Mouse (Mus musculus): ENCODE measurements around the gene Itga5. TPM values are rescaled to one million over a fixed set of nuclear protein-coding genes. Genes with fewer than 3 reads are reported as not detected.
"Not testable (repeated sequence)": the region's sequence is repeated elsewhere in the genome, so short reads cannot be mapped to it uniquely, and the experiment has no call there.

Itga5 gene
- polyA plus RNA-seq (2015; fragmentation: Nextera tagmentation; extraction: Ambion mirVana): 64.0 and 72.7 TPM in 2 replicates

DNA sequence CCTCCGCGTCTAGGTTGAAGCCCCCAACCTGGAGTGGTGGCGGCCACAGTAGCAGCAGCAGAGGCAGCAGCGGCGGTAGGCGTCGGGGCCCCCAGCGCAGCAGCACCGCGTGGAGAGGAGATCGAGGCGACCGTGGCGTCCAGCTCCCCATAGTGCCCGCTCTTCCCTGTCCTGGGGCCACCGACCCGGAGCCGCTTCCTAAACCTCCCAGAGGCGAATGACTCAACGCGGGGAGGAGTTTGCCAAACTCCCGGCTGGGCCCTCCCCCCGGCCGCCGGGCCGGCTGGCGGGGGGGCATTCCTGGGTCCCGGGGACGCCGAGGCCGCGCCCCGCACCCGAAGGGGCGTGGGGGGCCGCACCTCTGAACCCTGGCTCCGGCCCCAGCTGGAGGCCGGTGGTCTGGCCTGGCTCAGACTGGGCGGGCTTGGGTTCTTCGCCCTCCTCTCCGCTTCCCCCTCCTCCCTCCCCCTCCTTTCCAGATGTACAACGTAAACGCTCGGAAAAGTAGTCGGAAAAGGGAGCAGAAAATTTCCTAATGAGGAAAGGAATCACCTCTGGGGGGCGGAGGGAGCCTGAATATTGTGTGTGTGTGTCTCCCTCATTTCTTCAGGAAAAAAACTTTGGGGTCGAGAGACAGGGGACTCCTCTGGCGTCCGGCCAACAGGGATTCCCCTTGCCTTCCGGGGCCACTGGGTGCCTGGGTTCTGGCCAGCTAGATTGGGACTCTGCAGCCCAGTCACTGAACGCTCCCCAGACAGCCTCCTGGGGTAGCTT lies at the start of gene Itga5:
Gene Itga5, minus strand, starts transcription at position 388 of the 774 bp plus-strand sequence.
- H3K9me3 ChIP-seq (replicated peaks; ENCODE audit: control insufficient read depth, low read length): no peaks in the 10 kb centered on the region
- no peaks in the 10 kb centered on the region for H3K27me3 ChIP-seq (ENCODE audit: control insufficient read depth, insufficient read depth, low read length)
- under 1% methylated on average over 48 of the region's 51 CpGs for WGBS
- ATAC-seq (replicated peaks; ENCODE audit: extremely low read depth, insufficient read depth, low FRiP score): peak; percentile 76
- peak within 1 kb of the TSS; percentile 97 for H3K27ac ChIP-seq (ENCODE audit: low read length)
- H3K36me3 ChIP-seq (ENCODE audit: control insufficient read depth, insufficient read depth): no peaks in the 10 kb centered on the region
- H3K4me1 ChIP-seq (ENCODE audit: control insufficient read depth, insufficient read depth, low read length): peaks cover 45% of the 10 kb centered on the region
- peak within 1 kb of the TSS; percentile 86 for H3K4me2 ChIP-seq (ENCODE audit: low read depth, low read length)
- H3K4me3 ChIP-seq (ENCODE audit: low read length): peak within 1 kb of the TSS; percentile 96
- peak within 1 kb of the TSS; percentile 100 for H3K9ac ChIP-seq (ENCODE audit: low read length)

DNA sequence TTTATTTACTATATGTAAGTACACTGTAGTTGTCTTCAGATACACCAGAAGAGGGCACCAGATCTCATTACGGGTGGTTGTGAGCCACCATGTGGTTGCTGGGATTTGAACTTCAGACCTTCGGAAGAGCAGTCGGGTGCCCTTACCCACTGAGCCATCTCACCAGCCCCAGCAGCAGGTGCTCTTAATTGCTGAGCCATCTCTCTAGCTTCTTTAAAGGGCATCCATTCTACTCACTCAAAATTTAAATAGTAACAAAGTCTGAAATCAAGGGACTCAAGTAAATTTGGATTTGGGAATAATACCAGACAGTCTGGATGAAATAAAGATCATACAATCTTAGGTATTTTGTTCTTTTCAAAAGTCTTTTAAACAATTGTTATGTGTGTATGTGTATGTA lies 39.0 kb upstream of the Itga5 start:
- WGBS: 96% methylated on average over 2 of the region's 3 CpGs

GRCm38 (mm10) chr15:103401361-103401760 lies 34.8 kb upstream of the Itga5 start:
- Histone ChIP-seq H3K4me2 (ENCODE audit: low read depth, low read length) (no peak overlapping the region), H3K27me3 (ENCODE audit: control insufficient read depth, insufficient read depth, low read length) (no peaks in the 10 kb centered on the region), H3K4me1 (ENCODE audit: control insufficient read depth, insufficient read depth, low read length) (no peaks in the 10 kb centered on the region), H3K4me3 (ENCODE audit: low read length) (no peak overlapping the region), H3K9me3 (replicated peaks; ENCODE audit: control insufficient read depth, low read length) (no peaks in the 10 kb centered on the region), H3K27ac (ENCODE audit: low read length) (no peak overlapping the region), H3K9ac (ENCODE audit: low read length) (no peak overlapping the region), H3K36me3 (ENCODE audit: control insufficient read depth, insufficient read depth) (no peaks in the 10 kb centered on the region)
- 82% methylated on average over 5 of the region's 5 CpGs for WGBS
- no peak for ATAC-seq (replicated peaks; ENCODE audit: extremely low read depth, insufficient read depth, low FRiP score)

More for the DNA sequence above, 39.0 kb upstream of the Itga5 start:
- not testable (repeated sequence) for H3K9me3 ChIP-seq (replicated peaks; ENCODE audit: control insufficient read depth, low read length); H3K4me3 ChIP-seq (ENCODE audit: low read length); H3K4me2 ChIP-seq (ENCODE audit: low read depth, low read length); H3K36me3 ChIP-seq (ENCODE audit: control insufficient read depth, insufficient read depth); H3K27ac ChIP-seq (ENCODE audit: low read length); ATAC-seq (replicated peaks; ENCODE audit: extremely low read depth, insufficient read depth, low FRiP score); H3K9ac ChIP-seq (ENCODE audit: low read length); H3K4me1 ChIP-seq (ENCODE audit: control insufficient read depth, insufficient read depth, low read length); H3K27me3 ChIP-seq (ENCODE audit: control insufficient read depth, insufficient read depth, low read length)

DNA sequence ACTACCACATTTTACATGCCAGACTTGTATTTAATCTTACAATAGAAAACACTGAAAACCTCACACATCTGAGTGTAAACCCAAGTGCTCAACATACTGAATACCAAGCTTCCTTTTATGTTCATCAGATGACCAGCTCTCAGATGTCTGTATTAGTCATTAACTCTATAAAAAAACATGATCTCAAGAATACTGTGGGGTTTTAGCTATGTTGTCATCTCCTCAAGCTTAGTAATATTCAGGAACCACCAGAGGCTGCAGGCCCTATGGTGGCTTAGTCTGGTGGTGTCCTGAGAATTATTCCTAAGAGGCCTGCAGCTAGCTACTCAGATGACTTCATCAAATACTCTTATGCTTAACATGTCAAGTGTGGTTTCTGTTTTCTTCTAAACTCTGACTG lies 27.0 kb upstream of the Itga5 start:
- no peak overlapping the region for H3K27ac ChIP-seq (ENCODE audit: low read length)
- no peak overlapping the region for H3K4me3 ChIP-seq (ENCODE audit: low read length)
- no peaks in the 10 kb centered on the region for H3K36me3 ChIP-seq (ENCODE audit: control insufficient read depth, insufficient read depth)
- H3K4me1 ChIP-seq (ENCODE audit: control insufficient read depth, insufficient read depth, low read length): no peaks in the 10 kb centered on the region
- no peak overlapping the region for H3K4me2 ChIP-seq (ENCODE audit: low read depth, low read length)
- H3K9me3 ChIP-seq (replicated peaks; ENCODE audit: control insufficient read depth, low read length): no peaks in the 10 kb centered on the region
- no peaks in the 10 kb centered on the region for H3K27me3 ChIP-seq (ENCODE audit: control insufficient read depth, insufficient read depth, low read length)
- no peak for ATAC-seq (replicated peaks; ENCODE audit: extremely low read depth, insufficient read depth, low FRiP score)
- no peak overlapping the region for H3K9ac ChIP-seq (ENCODE audit: low read length)

DNA sequence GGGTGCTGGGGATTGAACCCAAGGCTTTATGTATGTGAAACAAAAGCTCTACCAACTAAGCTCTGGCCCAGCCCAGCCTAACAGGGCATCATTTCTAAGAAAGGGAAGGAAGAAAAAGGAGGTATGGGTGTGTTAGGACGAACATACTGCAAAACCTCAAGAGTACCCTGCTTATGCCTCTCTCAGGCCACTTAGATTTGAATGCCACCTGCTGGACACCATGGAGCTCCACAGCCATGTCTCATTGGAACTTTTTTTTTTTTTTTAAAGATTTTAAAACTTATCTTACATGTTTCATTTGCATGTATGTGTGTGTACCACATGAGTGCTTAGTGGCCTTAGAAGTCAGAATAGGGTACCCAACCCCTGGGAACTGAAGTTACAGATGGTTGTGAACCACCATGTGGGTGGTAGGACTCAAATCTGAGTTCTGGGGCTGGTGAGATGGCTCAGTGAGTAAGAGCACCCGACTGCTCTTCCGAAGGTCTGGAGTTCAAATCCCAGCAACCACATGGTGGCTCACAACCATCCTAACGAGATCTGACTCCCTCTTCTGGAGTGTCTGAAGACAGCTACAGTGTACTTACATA lies 22.1 kb upstream of the Itga5 start:
- Histone ChIP-seq H3K27ac (ENCODE audit: low read length) (no peak overlapping the region), H3K4me3 (ENCODE audit: low read length) (no peak overlapping the region), H3K9ac (ENCODE audit: low read length) (no peak overlapping the region), H3K36me3 (ENCODE audit: control insufficient read depth, insufficient read depth) (no peaks in the 10 kb centered on the region), H3K4me2 (ENCODE audit: low read depth, low read length) (no peak overlapping the region), H3K4me1 (ENCODE audit: control insufficient read depth, insufficient read depth, low read length) (peaks cover 13% of the 10 kb centered on the region), H3K9me3 (replicated peaks; ENCODE audit: control insufficient read depth, low read length) (no peaks in the 10 kb centered on the region), H3K27me3 (ENCODE audit: control insufficient read depth, insufficient read depth, low read length) (no peaks in the 10 kb centered on the region)
- 62% methylated on average over 3 of the region's 4 CpGs for WGBS
- ATAC-seq (replicated peaks; ENCODE audit: extremely low read depth, insufficient read depth, low FRiP score): peak; percentile 52; the same call in 1 of the 2 replicates

DNA sequence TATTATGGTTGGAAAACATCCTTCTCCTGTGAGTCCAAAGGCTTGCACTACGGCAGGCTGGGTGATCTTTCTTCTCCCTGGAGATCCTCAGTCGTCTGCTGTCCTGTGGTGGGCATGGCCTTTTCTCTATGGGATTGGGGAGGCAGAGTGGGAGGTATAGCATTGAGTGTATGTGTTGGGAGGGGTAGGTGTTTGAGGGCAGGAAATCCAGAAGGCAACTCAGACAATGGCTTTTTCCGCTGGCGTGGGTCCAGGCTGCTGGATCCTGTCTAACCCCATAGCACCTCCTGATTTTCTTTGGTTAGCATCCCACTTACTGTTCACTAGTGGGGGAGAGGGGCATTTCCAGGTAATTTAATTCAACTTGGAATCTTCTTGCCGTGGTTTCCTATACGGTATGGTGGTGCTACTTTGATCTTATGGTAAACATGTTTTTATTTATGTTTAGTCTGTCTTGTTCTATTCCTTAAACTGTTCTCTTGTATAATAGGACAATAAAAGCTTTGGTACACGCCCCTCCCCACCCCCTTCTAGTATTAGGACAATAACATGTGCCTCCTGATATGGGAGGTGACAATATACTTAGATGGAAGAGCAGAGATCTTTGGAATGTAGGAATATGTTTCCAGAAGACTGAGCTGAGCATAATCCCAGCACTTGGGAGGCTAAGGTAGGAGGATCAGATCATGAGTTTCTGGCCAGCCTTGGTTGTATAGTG lies 17.4 kb upstream of the Itga5 start:
- no peaks in the 10 kb centered on the region for H3K36me3 ChIP-seq (ENCODE audit: control insufficient read depth, insufficient read depth)
- peak; percentile 63 for ATAC-seq (replicated peaks; ENCODE audit: extremely low read depth, insufficient read depth, low FRiP score)
- H3K9me3 ChIP-seq (replicated peaks; ENCODE audit: control insufficient read depth, low read length): no peaks in the 10 kb centered on the region
- H3K9ac ChIP-seq (ENCODE audit: low read length): 0 out of 2 replicates have a peak overlapping the region, but pooled peaks have one; percentile 14
- 51% methylated on average over 7 of the region's 7 CpGs for WGBS
- H3K4me3 ChIP-seq (ENCODE audit: low read length): peak overlapping the region; percentile 14
- H3K4me1 ChIP-seq (ENCODE audit: control insufficient read depth, insufficient read depth, low read length): peaks cover 31% of the 10 kb centered on the region
- H3K27ac ChIP-seq (ENCODE audit: low read length): peak overlapping the region; percentile 81
- H3K27me3 ChIP-seq (ENCODE audit: control insufficient read depth, insufficient read depth, low read length): no peaks in the 10 kb centered on the region
- H3K4me2 ChIP-seq (ENCODE audit: low read depth, low read length): peak overlapping the region; percentile 43

DNA sequence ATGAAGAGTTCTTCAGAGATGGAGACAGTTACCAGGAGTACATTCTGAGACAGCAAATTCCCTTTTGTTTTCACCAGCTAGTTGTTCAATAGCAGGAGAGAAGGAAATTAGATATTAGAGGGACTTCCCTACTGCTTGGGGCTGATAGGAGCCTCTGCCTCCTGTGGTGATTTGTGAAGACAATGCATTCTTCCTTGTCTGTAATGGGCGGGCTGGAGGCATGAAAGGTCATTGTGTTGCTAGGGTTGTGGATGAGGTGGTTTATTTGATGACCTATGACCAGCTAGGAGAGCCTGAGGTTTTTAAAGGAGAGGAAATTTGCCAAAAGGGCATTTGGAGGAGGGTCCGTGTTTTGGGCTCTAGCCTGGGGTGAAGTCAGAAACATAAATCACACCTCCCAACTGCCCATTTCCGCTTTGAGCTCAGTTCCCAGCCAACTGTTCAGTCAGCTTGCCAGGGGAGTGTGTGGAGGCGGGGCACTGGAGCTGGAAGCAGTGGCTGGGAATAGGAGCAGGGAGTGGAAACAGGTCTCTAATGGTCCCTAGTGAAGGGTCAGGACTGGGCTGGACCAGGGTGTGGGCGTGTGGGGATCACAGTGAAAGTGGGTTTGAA lies 16.3 kb upstream of the Itga5 start:
- peak overlapping the region; percentile 14; the same call in 1 of the 2 replicates for H3K4me3 ChIP-seq (ENCODE audit: low read length)
- ATAC-seq (replicated peaks; ENCODE audit: extremely low read depth, insufficient read depth, low FRiP score): peak; percentile 72
- H3K4me1 ChIP-seq (ENCODE audit: control insufficient read depth, insufficient read depth, low read length): peaks cover 42% of the 10 kb centered on the region
- peak overlapping the region; percentile 81 for H3K27ac ChIP-seq (ENCODE audit: low read length)
- H3K27me3 ChIP-seq (ENCODE audit: control insufficient read depth, insufficient read depth, low read length): no peaks in the 10 kb centered on the region
- H3K4me2 ChIP-seq (ENCODE audit: low read depth, low read length): peak overlapping the region; percentile 43
- H3K36me3 ChIP-seq (ENCODE audit: control insufficient read depth, insufficient read depth): no peaks in the 10 kb centered on the region
- WGBS: 31% methylated on average over 5 of the region's 5 CpGs
- H3K9me3 ChIP-seq (replicated peaks; ENCODE audit: control insufficient read depth, low read length): no peaks in the 10 kb centered on the region
- H3K9ac ChIP-seq (ENCODE audit: low read length): 0 out of 2 replicates have a peak overlapping the region, but pooled peaks have one; percentile 14

DNA sequence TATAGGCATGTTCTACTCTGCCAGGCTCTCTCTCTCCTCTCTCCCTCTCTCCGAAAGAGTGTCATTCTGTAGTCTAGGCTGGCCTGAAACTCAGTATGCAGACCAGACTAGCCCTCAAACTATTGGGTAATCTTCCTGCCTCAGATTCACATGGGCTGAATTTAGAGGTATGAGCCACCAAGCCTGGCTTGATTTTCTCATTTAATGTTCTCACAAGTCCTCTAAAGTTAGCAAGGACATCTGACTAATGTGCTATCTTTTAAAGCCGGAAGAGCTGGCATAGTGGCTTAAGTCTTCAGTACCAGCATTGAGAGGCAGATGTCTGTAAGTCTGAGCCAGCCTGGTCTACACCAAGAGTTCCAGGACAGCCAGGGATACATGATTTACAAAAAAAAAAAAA lies 15.5 kb upstream of the Itga5 start:
- Histone ChIP-seq H3K9me3 (replicated peaks; ENCODE audit: control insufficient read depth, low read length) (no peaks in the 10 kb centered on the region), H3K9ac (ENCODE audit: low read length) (no peak overlapping the region), H3K27me3 (ENCODE audit: control insufficient read depth, insufficient read depth, low read length) (no peaks in the 10 kb centered on the region), H3K4me2 (ENCODE audit: low read depth, low read length) (no peak overlapping the region), H3K36me3 (ENCODE audit: control insufficient read depth, insufficient read depth) (no peaks in the 10 kb centered on the region), H3K4me1 (ENCODE audit: control insufficient read depth, insufficient read depth, low read length) (peaks cover 50% of the 10 kb centered on the region), H3K27ac (ENCODE audit: low read length) (peak overlapping the region; percentile 14; the same call in 1 of the 2 replicates), H3K4me3 (ENCODE audit: low read length) (no peak overlapping the region)
- ATAC-seq (replicated peaks; ENCODE audit: extremely low read depth, insufficient read depth, low FRiP score): no peak
- 65% methylated on average over 2 of the region's 2 CpGs for WGBS
